Mouse (Mus musculus) layer of hippocampus, postnatal 25 days (tissue): ENCODE measurements around the gene Camta1. TPM values are rescaled to one million over a fixed set of nuclear protein-coding genes. Genes with fewer than 3 reads are reported as not detected.

ENCODE experiments used
- DNase-seq, 2 experiments: peaks; one replicate each; pipeline ENCODE4 v3.0.0; 2022; ENCODE audit warnings: mixed read lengths in 2 of 2, low spot score in 1 of 2; ENCODE audit errors: extremely low spot score in 1 of 2
- total RNA-seq, 2 experiments: library from RNA; stranded (reverse); gene quantifications; 2 replicates each; pipeline ENCODE4 v1.2.3; 2021

Camta1 gene
- total RNA-seq, 2 experiments from 2014 or later = 244 to 251 TPM

- peak in 1 of 2 experiments; percentile 36 for DNase-seq
These were observed 559.2 kb downstream of the Camta1 start for GRCm38 (mm10) chr4:151302195-151303126.

- no peak for DNase-seq
These were observed 560.3 kb downstream of the Camta1 start for GRCm38 (mm10) chr4:151301337-151301736.

GRCm38 (mm10) chr4:151300706-151301105, 561.0 kb downstream of the Camta1 start:
- no peak for DNase-seq

- no peak for DNase-seq
These were observed 566.0 kb downstream of the Camta1 start for GRCm38 (mm10) chr4:151295515-151296203.

GRCm38 (mm10) chr4:151288893-151289585, 572.6 kb downstream of the Camta1 start:
- no peak for DNase-seq

GRCm38 (mm10) chr4:151285905-151286445, 575.7 kb downstream of the Camta1 start:
- no peak for DNase-seq

GRCm38 (mm10) chr4:151285432-151285831, 576.2 kb downstream of the Camta1 start:
- DNase-seq = no peak

GRCm38 (mm10) chr4:151283092-151283741, 578.5 kb downstream of the Camta1 start:
- DNase-seq = peak; percentile 69 to 83

- DNase-seq = no peak
These were observed 579.6 kb downstream of the Camta1 start for GRCm38 (mm10) chr4:151282103-151282502.

- peak; percentile 55 to 60 for DNase-seq
These were observed 586.4 kb downstream of the Camta1 start for GRCm38 (mm10) chr4:151275292-151275691.

GRCm38 (mm10) chr4:151263786-151264414, 597.8 kb downstream of the Camta1 start:
- no peak for DNase-seq

GRCm38 (mm10) chr4:151263052-151263451, 598.6 kb downstream of the Camta1 start:
- DNase-seq = no peak

GRCm38 (mm10) chr4:151256622-151257021, 605.1 kb downstream of the Camta1 start:
- no peak for DNase-seq

GRCm38 (mm10) chr4:151250824-151251223, 610.9 kb downstream of the Camta1 start:
- no peak for DNase-seq

GRCm38 (mm10) chr4:151245068-151245797, 616.4 kb downstream of the Camta1 start:
- DNase-seq = no peak

GRCm38 (mm10) chr4:151243445-151243844, 618.2 kb downstream of the Camta1 start:
- DNase-seq = no peak

- no peak for DNase-seq
These were observed 618.9 kb downstream of the Camta1 start for GRCm38 (mm10) chr4:151242751-151243150.

GRCm38 (mm10) chr4:151240465-151240864, 621.2 kb downstream of the Camta1 start:
- DNase-seq = no peak
